8 mouse cellular contexts compared by ENCODE assay signal in genomic region chr3:24782784-24783461, GRCm38 (mm10).
DNase-seq lines count a peak whose midpoint lies in the region; ATAC-seq lines count a peak whose summit lies in the region.

No protein-coding gene starts in this region.

- H3K27ac ChIP-seq in kidney, embryonic 15.5 days: peak overlapping the region; percentile 80
- peak overlapping the region; percentile 65 for H3K27ac ChIP-seq in lung, embryonic 15.5 days
- H3K27ac ChIP-seq in midbrain, embryonic 16.5 days (ENCODE audit: low read length): no peak overlapping the region

- no peaks in the 10 kb centered on the region for H3K9me3 ChIP-seq in kidney, embryonic 15.5 days (replicated peaks)
- H3K9me3 ChIP-seq in lung, embryonic 15.5 days: no peaks in the 10 kb centered on the region
- no peaks in the 10 kb centered on the region for H3K9me3 ChIP-seq in midbrain, embryonic 16.5 days (replicated peaks; ENCODE audit: control insufficient read depth, low read length, poor library complexity, severe bottlenecking)

- peak; percentile 1 for DNase-seq in adrenal gland, adult 2 months
- DNase-seq in adrenal gland, postnatal 4 days (ENCODE audit: low spot score in 2 of 2): no peak
- DNase-seq in ZHBTc4 (ENCODE audit: low read depth, low spot score): peak; percentile 1
- DNase-seq in left cerebral cortex, adult 18-20 months (ENCODE audit: low spot score in 2 of 2): no peak

- no peak overlapping the region for H3K9ac ChIP-seq in kidney, embryonic 15.5 days
- peak overlapping the region; percentile 16; the same call in 1 of the 2 replicates for H3K9ac ChIP-seq in lung, embryonic 15.5 days
- no peak overlapping the region for H3K9ac ChIP-seq in midbrain, embryonic 16.5 days (ENCODE audit: low read depth, low read length)

- peak; percentile 73 for ATAC-seq in kidney, embryonic 15.5 days (replicated peaks; ENCODE audit: low FRiP score)
- peak; percentile 62; the same call in 1 of the 2 replicates for ATAC-seq in lung, embryonic 15.5 days (ENCODE audit: borderline replicate concordance, extremely low read depth, low FRiP score, low TSS enrichment)
- no peak for ATAC-seq in midbrain, embryonic 16.5 days
- no peak for ATAC-seq in granulocyte monocyte progenitor cell, adult 5-6 weeks (replicated peaks; ENCODE audit: poor library complexity, severe bottlenecking)

- H3K27me3 ChIP-seq in kidney, embryonic 15.5 days: no peaks in the 10 kb centered on the region
- H3K27me3 ChIP-seq in lung, embryonic 15.5 days: no peaks in the 10 kb centered on the region
- H3K27me3 ChIP-seq in midbrain, embryonic 16.5 days (ENCODE audit: control insufficient read depth, insufficient read depth, low read depth, low read length): no peaks in the 10 kb centered on the region

- WGBS in kidney, embryonic 15.5 days: 43% methylated on average over 10 of the region's 10 CpGs
- 10% methylated on average over 10 of the region's 10 CpGs for WGBS in lung, embryonic 15.5 days
- 72% methylated on average over 10 of the region's 10 CpGs for whole genome bisulfite sequencing in midbrain, embryonic 16.5 days

- H3K36me3 ChIP-seq in kidney, embryonic 15.5 days: no peaks in the 10 kb centered on the region
- no peaks in the 10 kb centered on the region for H3K36me3 ChIP-seq in lung, embryonic 15.5 days
- H3K36me3 ChIP-seq in midbrain, embryonic 16.5 days (ENCODE audit: control insufficient read depth, insufficient read depth, low read length): no peaks in the 10 kb centered on the region

- H3K4me1 ChIP-seq in kidney, embryonic 15.5 days: 0 out of 2 replicates have a peak, but pooled peaks cover 3% of the 10 kb centered on the region
- no peaks in the 10 kb centered on the region for H3K4me1 ChIP-seq in lung, embryonic 15.5 days
- H3K4me1 ChIP-seq in midbrain, embryonic 16.5 days (ENCODE audit: control insufficient read depth, insufficient read depth, low read length): no peaks in the 10 kb centered on the region

- peak overlapping the region; percentile 46 for H3K4me2 ChIP-seq in kidney, embryonic 15.5 days
- H3K4me2 ChIP-seq in lung, embryonic 15.5 days: peak overlapping the region; percentile 45
- H3K4me2 ChIP-seq in midbrain, embryonic 16.5 days (ENCODE audit: low read length): no peak overlapping the region

- H3K4me3 ChIP-seq in kidney, embryonic 15.5 days (replicated peaks): peak overlapping the region; percentile 31
- peak overlapping the region; percentile 25 for H3K4me3 ChIP-seq in lung, embryonic 15.5 days
- H3K4me3 ChIP-seq in midbrain, embryonic 16.5 days (ENCODE audit: low read depth, low read length): no peak overlapping the region

Comparison
In these comparisons a context has a peak if more than half of its experiments do, and no peak if none do; other contexts are left out.
1. DNase-seq: peak in adrenal gland, adult 2 months (single experiment) and ZHBTc4 (single experiment); none in adrenal gland, postnatal 4 days (0 of 2) and left cerebral cortex, adult 18-20 months (0 of 2).
2. ATAC-seq: peak in kidney, embryonic 15.5 days (single experiment) and lung, embryonic 15.5 days (single experiment); none in midbrain, embryonic 16.5 days (single experiment) and granulocyte monocyte progenitor cell, adult 5-6 weeks (single experiment).